Mouse (Mus musculus) testis, adult 2 months (tissue): ENCODE data around the gene Wdr54.

Source experiments
- CTCF ChIP-seq: fragments of 200-500 bp; IDR thresholded peaks from 2 replicates; pipeline ENCODE4 v1.5.1; 2012; ENCODE audit warnings: low read depth, mild to moderate bottlenecking, inconsistent platforms, low read length, moderate library complexity; ENCODE audit not compliant: control insufficient read depth, insufficient read depth, insufficient replicate concordance
- POLR2A ChIP-seq: fragments of 200-500 bp; IDR thresholded peaks from 2 replicates; pipeline ENCODE4 v1.6.1; 2012; ENCODE audit warnings: low read depth, mild to moderate bottlenecking, inconsistent platforms, low read length, moderate library complexity; ENCODE audit not compliant: control insufficient read depth

DNA sequence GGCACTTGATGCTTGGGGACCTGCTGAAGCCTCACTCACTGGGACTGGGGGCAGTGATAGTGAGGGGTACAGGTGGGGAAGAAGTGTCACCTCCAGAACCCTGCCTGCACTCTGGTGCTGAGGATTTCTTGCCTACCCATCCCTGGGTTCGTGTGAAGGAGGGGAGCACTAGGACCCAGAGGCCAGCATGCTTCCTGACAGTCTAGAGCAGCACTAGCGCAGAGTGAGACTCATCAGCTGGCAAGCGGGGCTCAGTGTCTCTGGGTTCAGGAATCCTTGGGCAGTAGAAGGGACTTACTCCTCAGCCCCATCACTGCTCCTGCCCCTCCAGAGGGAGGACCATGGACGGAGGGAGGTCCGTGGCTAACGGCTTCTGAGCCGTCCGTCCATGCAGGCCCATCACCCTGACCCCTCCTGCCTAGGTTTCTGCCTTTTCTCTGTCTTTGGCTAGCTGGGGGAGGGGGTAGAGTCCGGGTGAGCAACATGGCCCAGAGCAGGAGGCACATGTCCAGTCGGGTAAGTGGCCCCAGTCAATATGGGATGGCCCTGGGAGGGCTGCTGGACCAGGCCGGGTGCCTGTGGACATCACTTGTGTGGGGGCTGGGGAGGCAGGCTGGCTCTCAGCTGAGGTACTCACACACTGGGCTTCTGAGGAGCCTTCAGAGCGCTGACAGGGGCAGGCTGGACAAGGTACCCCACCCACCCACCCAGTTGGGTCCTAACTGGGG, 23.4 kb upstream of the Wdr54 start:
- no peak; the same call in 1 of the 2 replicates for TF ChIP-seq POLR2A
- TF ChIP-seq CTCF = no peak
